Mouse (Mus musculus) intestine, postnatal 0 days (tissue): ENCODE measurements at regions not wholly inside any gene's neighbourhood (a gene's known extent, or its start where the extent isn't known, plus 50 kb on each side); places are given as distances from the start of the nearest gene placed in this dataset.

Experiments used
- ATAC-seq: fragments of 200-750 bp; cut with Nextera tagmentation; 2 replicates; pipeline ENCODE4 v1.8.0; 2017; ENCODE audit warnings: mild to moderate bottlenecking, moderate TSS enrichment, moderate library complexity
- H3K27ac ChIP-seq: fragments of 300-500 bp; sonication (generic); 2 replicates; pipeline ENCODE4 v1.5.1; 2014; ENCODE audit warnings: mild to moderate bottlenecking, low read depth, low read length, moderate library complexity
- H3K27me3 ChIP-seq: fragments of 300-500 bp; sonication (generic); replicated peaks from 2 replicates; pipeline ENCODE4 v1.6.1; 2014; ENCODE audit warnings: low read length, mixed read lengths; ENCODE audit not compliant: control insufficient read depth, insufficient read depth
- H3K36me3 ChIP-seq: fragments of 300-500 bp; sonication (generic); 2 replicates; pipeline ENCODE4 v1.6.1; 2014; ENCODE audit warnings: mild to moderate bottlenecking, moderate library complexity; ENCODE audit not compliant: control insufficient read depth, insufficient read depth
- H3K4me1 ChIP-seq: fragments of 300-500 bp; sonication (generic); replicated peaks from 2 replicates; pipeline ENCODE4 v1.6.1; 2014; ENCODE audit warnings: antibody characterized with exemption, low read length, mixed read lengths; ENCODE audit not compliant: control insufficient read depth, insufficient read depth
- H3K4me2 ChIP-seq: fragments of 300-500 bp; sonication (generic); replicated peaks from 2 replicates; pipeline ENCODE4 v1.6.1; 2014; ENCODE audit warnings: low read depth, mild to moderate bottlenecking, moderate library complexity
- H3K4me3 ChIP-seq: fragments of 300-500 bp; sonication (generic); 2 replicates; pipeline ENCODE4 v1.5.1; 2014; ENCODE audit warnings: low read depth, low read length
- H3K9ac ChIP-seq: fragments of 300-500 bp; sonication (generic); 2 replicates; pipeline ENCODE4 v1.6.1; 2014; ENCODE audit warnings: mild to moderate bottlenecking, low read depth, low read length
- H3K9me3 ChIP-seq: fragments of 300-500 bp; sonication (generic); 2 replicates; pipeline ENCODE4 v1.6.1; 2016; ENCODE audit warnings: mixed run types; ENCODE audit not compliant: control insufficient read depth
- CTCF ChIP-seq: sonication (generic); IDR thresholded peaks from 2 replicates; pipeline ENCODE4 v1.5.1; 2016; ENCODE audit warnings: low read depth, mild to moderate bottlenecking, control low read depth, antibody characterized with exemption, moderate library complexity
- WGBS: fragments of 180-500 bp; shearing (Covaris S2); extraction: QIAGEN DNeasy Blood & Tissue Kit; methylation state at CpG from one replicate; pipeline ENCODE4 v1.1.7; 2014; 5-methylcytosine and 5-hydroxymethylcytosine counted together

GRCm38 (mm10) chr2:128404405-128404804 lies 186.6 kb upstream of the Spdye4c start:
- H3K9ac ChIP-seq, result no peak overlapping the region
- TF ChIP-seq CTCF, result no peak
- no peak for ATAC-seq

GRCm38 (mm10) chr2:128407076-128407475 lies 183.9 kb upstream of the Spdye4c start:
- TF ChIP-seq CTCF, result no peak
- Histone ChIP-seq H3K4me2 (no peak overlapping the region), H3K4me1 (no peaks in the 10 kb centered on the region), H3K9me3 (no peaks in the 10 kb centered on the region), H3K27me3 (no peaks in the 10 kb centered on the region), H3K4me3 (no peak overlapping the region), H3K27ac (no peak overlapping the region), H3K9ac (no peak overlapping the region), H3K36me3 (no peaks in the 10 kb centered on the region)
- 0 out of 2 replicates have a peak, but pooled peaks have one; percentile 13 for ATAC-seq
- WGBS, result 65% methylated on average over 7 of the region's 7 CpGs

More at GRCm38 (mm10) chr2:128404405-128404804, 186.6 kb upstream of the Spdye4c start:
- WGBS, result 75% methylated on average over 3 of the region's 3 CpGs
- Histone ChIP-seq H3K27me3 (no peaks in the 10 kb centered on the region), H3K27ac (no peak overlapping the region), H3K4me2 (no peak overlapping the region), H3K36me3 (no peaks in the 10 kb centered on the region), H3K4me3 (no peak overlapping the region), H3K9me3 (no peaks in the 10 kb centered on the region), H3K4me1 (no peaks in the 10 kb centered on the region)

GRCm38 (mm10) chr2:128408718-128409117 lies 182.3 kb upstream of the Spdye4c start:
- 40% methylated on average over 6 of the region's 6 CpGs for WGBS

GRCm38 (mm10) chr2:128412352-128412751 lies 178.7 kb upstream of the Spdye4c start:
- peak; percentile 65 for ATAC-seq
- H3K9me3 ChIP-seq, result no peaks in the 10 kb centered on the region
- no peaks in the 10 kb centered on the region for H3K27me3 ChIP-seq
- peak; percentile 97 for TF ChIP-seq CTCF
- H3K27ac ChIP-seq, result no peak overlapping the region
- H3K4me1 ChIP-seq, result peaks cover 5% of the 10 kb centered on the region; the same call in 1 of the 2 replicates
- no peak overlapping the region for H3K4me3 ChIP-seq
- H3K36me3 ChIP-seq, result no peaks in the 10 kb centered on the region
- 23% methylated on average over 10 of the region's 10 CpGs for WGBS
- H3K9ac ChIP-seq, result no peak overlapping the region
- peak overlapping the region; percentile 37 for H3K4me2 ChIP-seq

More at GRCm38 (mm10) chr2:128408718-128409117, 182.3 kb upstream of the Spdye4c start:
- Histone ChIP-seq H3K4me1 (peaks cover 5% of the 10 kb centered on the region; the same call in 1 of the 2 replicates), H3K4me3 (no peak overlapping the region), H3K9ac (no peak overlapping the region), H3K36me3 (no peaks in the 10 kb centered on the region), H3K4me2 (no peak overlapping the region), H3K9me3 (no peaks in the 10 kb centered on the region), H3K27ac (no peak overlapping the region), H3K27me3 (no peaks in the 10 kb centered on the region)
- ATAC-seq, result no peak
- TF ChIP-seq CTCF, result peak; percentile 75

- Histone ChIP-seq H3K36me3 (no peaks in the 10 kb centered on the region), H3K27me3 (no peaks in the 10 kb centered on the region), H3K4me2 (peak overlapping the region; percentile 37), H3K27ac (no peak overlapping the region), H3K4me1 (peaks cover 5% of the 10 kb centered on the region; the same call in 1 of the 2 replicates), H3K9ac (no peak overlapping the region), H3K4me3 (no peak overlapping the region), H3K9me3 (no peaks in the 10 kb centered on the region)
- peak; percentile 92 for ATAC-seq
- TF ChIP-seq CTCF, result no peak; the same call in none of the 2 replicates
- 6% methylated on average over 10 of the region's 10 CpGs for WGBS
Measured at GRCm38 (mm10) chr2:128412974-128413373, 178.0 kb upstream of the Spdye4c start.

- no peak overlapping the region for H3K27ac ChIP-seq
- H3K9ac ChIP-seq, result no peak overlapping the region
- H3K9me3 ChIP-seq, result no peaks in the 10 kb centered on the region
- H3K4me1 ChIP-seq, result peaks cover 5% of the 10 kb centered on the region; the same call in 1 of the 2 replicates
- no peak for TF ChIP-seq CTCF
- H3K4me2 ChIP-seq, result no peak overlapping the region
- WGBS, result 83% methylated on average over 17 of the region's 17 CpGs
- no peak overlapping the region for H3K4me3 ChIP-seq
- H3K36me3 ChIP-seq, result no peaks in the 10 kb centered on the region
- H3K27me3 ChIP-seq, result no peaks in the 10 kb centered on the region
- ATAC-seq, result no peak
Measured at GRCm38 (mm10) chr2:128414588-128415240, 176.3 kb upstream of the Spdye4c start.
